Mouse (Mus musculus) layer of hippocampus, postnatal 10 days (tissue): ENCODE results near the gene Slc25a41. TPM values are rescaled to one million over a fixed set of nuclear protein-coding genes. Genes with fewer than 3 reads are reported as not detected.
A peak's percentile ranks its signal among the peaks of the same experiment; 100 is the strongest.
"Not testable (repeated sequence)": the region's sequence is repeated elsewhere in the genome, so short reads cannot be mapped to it uniquely, and the experiment has no call there.

Experiments used
- DNase-seq, 2 experiments: peaks; one replicate each; pipeline ENCODE4 v3.0.0; 2021; ENCODE audit warnings: low spot score in 2 of 2
- long read RNA-seq: library from polyadenylated mRNA; stranded (forward); transcript quantifications from one replicate; pipeline ENCODE4 v2.0.0, GENCODE M21; 2023
- total RNA-seq, 2 experiments: library from RNA; stranded (reverse); gene quantifications; 2 replicates each; pipeline ENCODE4 v1.2.3; 2021

Gene Slc25a41
- not detected for total RNA-seq
- long read RNA-seq, result 0 reads

DNA sequence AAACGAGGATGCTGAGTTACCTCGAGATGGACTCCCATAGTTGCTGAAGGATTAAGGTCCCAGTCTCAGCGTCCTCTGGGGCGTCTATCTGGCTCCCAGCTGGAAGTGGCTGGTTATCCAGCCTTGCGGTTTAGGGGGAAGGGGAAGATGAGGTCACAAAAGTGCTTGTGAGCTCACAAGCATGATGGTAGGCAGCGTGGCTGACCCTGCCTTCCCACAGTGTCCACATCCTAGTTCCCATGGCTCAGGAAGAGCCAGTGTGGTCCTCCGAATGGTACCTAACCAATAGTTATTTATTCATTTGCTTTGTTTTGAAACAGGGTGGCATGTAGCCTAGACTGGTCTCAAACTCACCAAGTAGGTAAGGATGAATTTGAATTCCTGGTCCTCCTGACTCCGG is at the start of gene Slc25a41:
Gene Slc25a41, minus strand, starts transcription at position 101 of the 400 bp plus-strand sequence.
- no peak for DNase-seq

DNA sequence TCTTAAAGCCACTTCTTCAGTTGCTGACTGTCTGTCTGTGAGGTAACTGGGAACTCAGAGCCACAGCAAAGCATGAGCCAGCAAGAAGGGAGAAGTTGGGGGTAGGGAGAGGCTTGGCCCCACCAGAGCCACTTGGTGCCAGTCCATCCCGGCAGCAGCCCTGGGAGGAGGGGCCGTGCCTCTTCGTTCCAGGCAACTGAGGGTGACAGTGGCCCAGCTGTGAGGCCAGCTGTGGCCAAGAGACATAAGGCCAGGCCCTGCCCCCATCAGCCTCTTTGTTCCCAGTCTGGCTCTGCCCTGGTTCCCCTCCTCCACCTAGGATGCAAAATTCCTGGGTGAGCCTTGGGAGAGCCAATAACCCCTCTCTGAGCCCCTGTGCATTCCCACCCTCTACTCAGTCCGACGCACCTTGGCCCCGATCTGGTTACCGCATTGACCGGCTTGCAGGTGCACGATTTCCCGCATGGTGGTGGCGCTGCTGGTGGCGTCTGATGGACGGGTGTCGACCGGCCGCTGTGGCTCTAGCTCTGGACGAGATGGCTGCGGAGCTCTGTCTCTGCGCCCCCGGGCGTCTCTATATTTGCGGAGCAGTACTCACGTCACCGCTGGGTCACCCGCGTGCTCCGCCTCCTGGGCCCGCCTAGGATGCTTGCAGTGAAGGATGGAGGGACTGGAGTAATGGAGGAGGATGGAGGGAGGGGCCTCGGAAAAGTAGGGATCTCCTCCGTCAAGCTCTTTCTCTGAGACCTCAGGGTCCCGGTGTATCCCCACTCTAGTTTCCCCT is 45.8 kb upstream of the Slc25a41 start, which contains the start of gene Tubb4a:
Gene Tubb4a, minus strand, starts transcription at position 734 of the 784 bp plus-strand sequence.
- peak; percentile 75 to 82 for DNase-seq

DNA sequence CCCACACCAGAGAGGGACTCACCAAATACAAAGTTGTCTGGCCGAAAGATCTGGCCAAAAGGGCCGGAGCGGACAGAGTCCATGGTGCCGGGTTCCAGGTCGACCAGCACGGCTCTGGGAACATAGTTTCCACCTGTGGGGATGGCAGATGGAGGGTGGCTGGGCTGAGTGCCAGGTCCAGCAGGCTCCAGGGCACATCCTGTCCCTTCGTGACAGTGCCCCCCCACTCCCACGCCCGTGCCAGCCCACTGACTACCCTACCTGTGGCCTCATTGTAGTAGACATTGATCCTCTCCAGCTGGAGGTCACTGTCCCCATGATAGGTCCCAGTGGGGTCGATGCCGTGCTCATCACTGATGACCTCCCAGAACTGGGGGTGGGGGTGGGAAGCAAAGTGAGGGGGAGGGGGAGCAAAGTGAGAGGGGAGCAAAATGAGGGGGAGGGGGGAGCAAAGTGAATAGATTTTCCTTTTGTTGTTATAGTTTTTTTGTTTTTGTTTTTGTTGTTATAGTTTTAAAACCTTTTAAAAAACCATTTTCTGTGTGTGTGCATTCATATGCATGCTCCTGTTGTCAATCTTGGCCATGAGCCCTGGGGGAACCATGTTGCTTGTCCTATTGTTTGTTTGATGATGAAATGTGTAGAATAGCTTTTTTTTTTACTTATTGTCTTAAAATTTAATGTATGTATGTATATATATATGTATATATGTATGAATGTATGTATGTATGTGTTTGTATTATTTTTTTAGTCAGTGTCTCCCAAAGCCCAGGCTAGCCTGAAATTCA is 44.7 kb upstream of the Slc25a41 start:
- DNase-seq, result peak in 1 of 2 experiments; percentile 44

DNA sequence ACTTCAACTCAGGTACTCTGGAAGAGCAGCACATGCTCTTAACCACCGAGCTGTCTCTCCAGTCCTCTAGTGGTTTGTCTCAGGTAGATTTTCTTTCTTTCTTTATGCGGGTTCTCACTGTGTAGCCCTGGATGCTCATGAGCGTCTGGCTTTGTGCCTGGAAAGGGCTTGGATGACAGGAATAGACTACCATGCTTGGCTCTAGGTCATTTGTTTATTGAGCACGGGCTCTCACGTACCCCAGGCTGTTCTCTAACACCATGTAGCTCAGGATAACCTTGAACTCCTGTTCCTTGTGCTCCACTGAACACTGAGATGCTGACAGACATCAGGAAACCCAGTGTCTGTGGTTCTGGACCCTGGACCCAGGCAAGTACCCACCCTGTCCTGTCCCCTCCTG is 41.0 kb upstream of the Slc25a41 start:
- DNase-seq, result no peak

DNA sequence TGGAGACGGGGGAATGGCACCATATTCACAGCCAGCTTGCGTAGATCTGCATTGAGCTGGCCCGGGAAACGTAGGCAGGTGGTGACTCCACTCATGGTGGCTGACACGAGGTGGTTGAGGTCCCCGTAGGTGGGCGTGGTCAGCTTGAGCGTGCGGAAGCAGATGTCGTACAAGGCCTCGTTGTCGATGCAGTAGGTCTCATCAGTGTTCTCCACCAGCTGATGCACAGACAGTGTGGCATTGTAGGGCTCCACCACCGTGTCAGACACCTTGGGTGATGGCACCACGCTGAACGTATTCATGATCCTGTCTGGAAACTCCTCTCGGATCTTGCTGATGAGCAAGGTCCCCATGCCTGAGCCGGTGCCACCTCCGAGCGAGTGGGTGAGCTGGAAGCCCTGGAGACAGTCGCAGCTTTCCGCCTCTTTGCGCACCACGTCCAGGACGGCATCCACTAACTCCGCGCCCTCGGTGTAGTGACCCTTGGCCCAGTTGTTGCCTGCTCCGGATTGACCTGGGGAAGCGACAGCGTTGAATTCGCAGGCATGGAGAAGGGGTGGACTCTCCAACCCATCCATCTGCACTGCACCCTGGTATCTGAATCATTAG is 39.9 kb upstream of the Slc25a41 start:
- DNase-seq, result no peak

DNA sequence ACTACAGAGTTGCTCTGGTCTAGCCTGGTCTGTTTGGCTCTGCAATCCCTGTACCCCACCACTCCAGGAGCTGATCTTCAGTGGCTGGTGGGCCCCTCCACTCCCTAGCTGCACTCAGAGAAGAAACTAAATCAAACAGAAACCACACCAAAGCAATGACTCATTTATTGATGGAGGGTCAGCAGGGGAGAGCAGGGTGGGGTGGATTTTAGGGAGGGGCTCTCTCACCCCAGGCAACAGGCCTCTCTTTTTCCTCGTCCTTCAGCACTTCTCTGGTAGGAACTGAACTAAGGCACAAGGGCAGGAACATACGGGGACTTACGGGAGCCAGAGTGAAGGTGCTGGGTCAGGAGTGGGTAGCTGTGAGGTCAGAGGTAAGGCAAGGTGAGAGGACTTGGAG is 38.5 kb upstream of the Slc25a41 start:
- no peak for DNase-seq

DNA sequence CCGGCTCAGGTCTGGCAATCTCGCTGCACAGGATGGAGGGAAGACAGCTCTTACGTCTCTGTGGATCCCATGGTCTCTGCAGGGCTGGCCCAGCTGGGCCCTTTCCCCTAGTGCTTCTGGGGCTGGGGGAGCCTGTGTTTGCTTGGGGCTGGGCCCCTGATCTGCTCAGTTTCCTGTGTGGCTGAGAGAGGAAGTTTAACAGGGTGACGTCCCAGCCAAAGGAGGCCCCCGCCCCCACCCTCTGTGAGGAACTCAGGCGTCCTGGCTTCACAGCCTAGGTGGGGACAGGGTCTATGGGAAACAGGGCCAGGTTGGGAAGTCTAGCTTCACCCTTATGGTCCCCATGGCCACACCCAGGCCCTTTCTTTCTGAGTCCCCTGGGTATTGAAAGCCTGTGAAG is 36.9 kb upstream of the Slc25a41 start, which contains the start of gene Dennd1c:
Gene Dennd1c, minus strand, starts transcription at position 179 of the 400 bp plus-strand sequence.
- no peak for DNase-seq

DNA sequence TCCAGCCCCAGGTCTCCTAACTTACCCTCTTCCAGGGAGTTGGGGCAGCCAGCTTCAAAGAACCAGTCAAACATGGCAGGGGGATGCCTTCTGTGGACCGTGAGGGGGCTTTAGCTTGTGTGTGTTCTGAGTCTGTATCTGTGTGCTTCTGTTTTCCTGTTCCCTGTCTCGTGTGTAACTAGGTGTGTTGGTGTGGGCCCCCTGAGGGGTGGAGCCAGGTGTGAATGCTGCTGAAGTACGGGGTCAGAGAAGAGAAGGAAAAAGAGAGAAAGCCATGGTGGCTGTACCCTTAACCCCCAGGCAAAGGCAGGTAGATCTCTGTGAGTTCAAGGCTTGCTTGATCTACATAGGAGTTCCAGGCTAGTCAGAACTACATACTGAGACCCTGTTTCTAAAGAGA is 35.5 kb upstream of the Slc25a41 start:
- no peak for DNase-seq

DNA sequence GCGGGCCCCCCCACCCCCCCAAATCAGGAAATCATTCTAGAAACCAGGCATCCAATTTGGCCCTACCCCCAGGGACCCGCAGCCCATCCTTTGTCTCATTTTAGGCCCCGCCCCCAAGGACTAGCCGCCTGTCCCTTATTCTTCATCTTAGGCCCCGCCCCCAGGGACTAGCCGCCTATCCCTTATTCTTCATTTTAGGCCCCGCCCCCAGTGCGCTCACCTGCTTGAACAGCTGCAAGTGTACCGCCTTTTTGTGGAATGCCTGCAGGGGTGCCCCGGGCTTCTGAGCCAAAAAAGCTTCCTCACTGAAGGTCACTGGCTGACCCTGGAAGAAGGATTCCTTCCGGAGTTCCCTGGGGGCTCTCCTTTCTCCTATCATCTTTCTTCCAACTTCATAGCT is 29.2 kb upstream of the Slc25a41 start:
- DNase-seq, result no peak

DNA sequence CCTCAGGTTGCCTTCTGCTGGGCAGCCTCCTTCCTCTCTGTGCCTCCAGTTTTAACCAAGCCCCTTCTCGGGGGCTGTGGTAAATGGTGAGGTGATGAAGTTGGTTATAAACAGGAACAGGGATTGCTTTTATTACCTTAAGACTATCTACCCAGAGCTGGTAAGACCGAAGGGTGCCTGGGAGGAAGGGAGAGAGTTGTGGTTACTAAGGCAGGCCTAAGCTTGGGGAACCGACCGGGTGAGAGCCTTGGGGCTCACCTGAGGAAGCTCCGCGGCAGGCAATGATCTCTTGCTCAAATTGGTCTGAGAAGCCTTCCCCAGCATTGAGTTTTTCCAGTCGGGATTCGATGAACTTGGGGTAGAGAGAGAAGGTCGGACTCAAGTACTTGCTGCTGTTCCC is 28.8 kb upstream of the Slc25a41 start:
- no peak for DNase-seq

DNA sequence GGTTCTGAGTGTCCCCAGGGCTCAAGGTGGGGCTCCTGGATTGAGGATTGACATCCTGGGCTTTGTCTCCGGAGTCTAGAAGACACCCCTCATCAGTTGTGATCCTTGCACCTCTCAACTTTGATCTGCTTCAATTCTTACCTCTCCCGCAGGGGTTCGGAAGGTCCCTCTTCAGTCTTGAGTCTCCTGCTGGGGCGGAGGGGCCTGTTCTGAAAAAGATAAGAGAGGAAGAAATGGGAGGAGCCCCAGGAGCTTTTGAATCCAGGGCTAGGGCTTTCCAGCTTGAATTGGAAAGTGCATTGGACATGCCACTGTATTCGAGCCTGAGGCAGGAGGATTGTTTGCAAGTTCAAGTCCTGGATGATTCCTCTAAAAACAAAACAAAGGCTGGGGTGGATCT is 25.5 kb upstream of the Slc25a41 start:
- no peak for DNase-seq

DNA sequence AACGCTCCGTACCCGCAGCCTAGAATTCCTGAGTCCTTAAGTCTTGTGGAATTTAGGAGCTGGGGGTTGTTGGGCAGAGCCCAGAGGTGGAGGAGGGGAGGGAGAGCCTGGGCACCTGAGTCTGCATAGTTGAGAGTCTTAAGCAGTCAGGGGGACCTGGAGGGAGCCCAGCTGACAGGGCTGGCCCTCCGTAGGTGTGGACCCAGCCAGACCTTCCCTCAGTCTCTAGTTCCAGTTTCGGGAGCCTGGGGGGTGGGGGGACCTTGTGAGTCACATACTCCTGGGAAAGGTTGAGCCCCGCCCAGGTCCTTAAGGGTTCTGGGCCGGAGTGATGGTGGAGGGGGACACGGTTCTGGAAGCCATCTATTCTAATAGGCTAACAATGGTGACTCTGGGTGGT is 21.6 kb upstream of the Slc25a41 start:
- DNase-seq, result no peak

DNA sequence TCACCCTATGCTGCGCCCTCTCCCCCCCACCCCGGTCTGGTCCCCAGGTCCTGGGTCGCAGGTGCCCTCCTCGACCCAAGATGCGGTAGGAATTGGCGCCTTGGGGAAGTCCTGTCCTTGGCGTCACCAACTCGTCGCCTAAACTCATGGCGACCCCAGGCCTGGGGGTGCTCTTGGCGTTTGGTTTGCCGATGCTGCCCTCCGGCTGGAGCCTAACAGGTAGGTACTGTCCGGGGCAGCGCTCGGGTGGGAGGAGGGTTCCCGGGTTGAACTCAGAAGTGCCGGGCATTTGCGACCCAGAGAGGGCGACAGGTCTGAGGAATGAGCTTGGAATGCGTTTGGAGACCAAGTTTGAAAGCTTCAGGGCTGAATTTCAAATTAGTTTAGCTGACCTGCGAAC is 21.1 kb upstream of the Slc25a41 start:
- DNase-seq, result no peak

DNA sequence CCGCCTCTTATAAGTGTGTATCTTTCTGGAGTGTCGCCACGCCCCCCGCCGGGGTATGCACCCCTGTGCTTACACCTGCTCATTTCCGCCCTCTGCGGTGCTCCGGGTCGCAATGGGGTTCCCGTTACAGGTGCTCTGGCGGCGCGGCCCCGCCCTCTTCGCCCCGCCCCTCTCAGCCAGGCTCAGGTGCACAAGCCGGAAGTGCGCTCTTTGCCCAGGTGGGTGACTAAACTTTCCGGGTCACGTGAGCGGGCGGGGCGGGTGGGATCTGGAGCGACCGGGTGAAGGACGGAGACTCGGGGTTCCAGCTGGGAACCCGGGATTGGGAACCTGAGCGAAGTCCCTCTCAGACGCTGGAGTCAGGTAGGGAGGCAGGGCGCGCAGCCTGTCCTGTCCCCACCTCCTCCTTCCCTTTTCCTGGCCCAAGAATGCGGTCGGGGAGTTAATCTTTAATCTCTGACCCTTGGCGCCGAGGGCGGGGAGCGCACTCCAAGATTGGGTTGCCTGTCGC is 20.6 kb upstream of the Slc25a41 start:
- DNase-seq, result no peak

DNA sequence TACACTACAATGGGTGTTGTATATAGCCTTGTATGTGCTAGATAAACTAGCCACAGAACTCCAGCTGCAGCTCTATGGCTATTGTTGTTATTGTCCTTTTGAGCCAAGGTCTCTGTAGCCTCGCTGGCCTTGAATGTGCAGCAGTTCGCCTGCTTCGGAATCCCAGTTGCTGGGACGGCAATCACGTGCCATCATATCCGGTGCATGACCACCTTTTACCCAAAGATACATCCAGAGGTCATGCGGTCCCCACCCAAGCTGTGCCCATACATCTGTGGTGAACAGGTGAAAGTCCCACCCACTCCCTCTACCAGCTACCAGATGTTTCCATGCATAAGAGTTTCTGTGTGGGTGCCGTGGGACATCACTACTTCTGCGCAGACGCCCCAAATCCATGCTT is 19.6 kb upstream of the Slc25a41 start:
- DNase-seq, result no peak

DNA sequence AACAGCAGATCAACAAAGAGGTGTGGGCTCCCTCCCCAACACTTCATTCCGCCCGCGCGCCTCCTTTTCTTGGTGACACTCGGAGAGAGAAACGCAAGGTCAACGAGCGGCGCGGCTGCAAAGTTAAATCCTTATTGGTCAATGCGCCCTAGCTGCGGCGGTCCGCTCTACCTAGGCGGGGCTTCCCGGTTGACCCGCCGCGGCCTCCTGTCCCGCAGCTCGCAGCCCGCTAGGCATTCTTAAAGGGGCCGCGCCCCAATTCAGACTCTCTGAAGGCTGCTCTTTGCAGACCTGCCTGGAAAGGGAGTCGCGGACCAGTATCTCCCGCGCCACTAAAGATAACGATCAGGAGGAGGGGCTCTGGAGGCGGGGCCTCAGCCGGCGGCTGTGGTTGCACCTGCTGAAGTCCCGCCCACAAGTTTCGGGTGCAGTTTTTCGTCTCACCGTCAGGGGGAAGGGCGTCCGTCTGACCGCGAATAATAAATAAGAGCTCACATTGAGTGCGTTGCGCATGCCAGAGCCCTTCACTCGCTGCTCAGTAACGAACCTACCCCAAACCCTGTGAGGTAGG is 18.9 kb upstream of the Slc25a41 start:
- DNase-seq, result peak; percentile 96

DNA sequence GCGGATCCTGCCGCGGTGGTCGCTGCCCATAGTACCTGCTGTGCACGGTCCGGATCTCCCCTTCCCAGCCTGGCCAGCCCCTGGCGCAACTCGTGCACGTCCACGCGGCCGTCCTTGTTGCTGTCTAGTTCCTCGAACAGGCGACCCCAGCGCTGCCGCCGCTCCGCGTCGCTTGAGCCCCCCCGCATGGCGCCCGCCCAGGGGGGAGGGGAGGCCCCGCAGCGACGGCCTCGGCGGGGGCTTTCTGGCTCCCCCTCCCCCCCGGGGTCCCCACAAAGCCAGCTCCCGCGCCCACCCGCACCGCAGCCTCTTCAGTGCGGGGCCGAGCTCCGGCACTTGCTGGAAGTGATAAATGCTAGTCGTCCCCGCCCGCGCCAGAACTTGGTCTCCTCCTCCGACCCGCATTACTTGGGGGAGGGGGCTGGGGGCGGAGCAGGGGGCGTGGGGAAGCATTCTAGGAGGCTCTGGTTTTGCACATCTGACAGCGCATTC is 18.1 kb upstream of the Slc25a41 start, which contains the start of gene Slc25a23:
Gene Slc25a23, minus strand, starts transcription at position 378 of the 492 bp plus-strand sequence.
- DNase-seq, result peak; percentile 80 to 84

DNA sequence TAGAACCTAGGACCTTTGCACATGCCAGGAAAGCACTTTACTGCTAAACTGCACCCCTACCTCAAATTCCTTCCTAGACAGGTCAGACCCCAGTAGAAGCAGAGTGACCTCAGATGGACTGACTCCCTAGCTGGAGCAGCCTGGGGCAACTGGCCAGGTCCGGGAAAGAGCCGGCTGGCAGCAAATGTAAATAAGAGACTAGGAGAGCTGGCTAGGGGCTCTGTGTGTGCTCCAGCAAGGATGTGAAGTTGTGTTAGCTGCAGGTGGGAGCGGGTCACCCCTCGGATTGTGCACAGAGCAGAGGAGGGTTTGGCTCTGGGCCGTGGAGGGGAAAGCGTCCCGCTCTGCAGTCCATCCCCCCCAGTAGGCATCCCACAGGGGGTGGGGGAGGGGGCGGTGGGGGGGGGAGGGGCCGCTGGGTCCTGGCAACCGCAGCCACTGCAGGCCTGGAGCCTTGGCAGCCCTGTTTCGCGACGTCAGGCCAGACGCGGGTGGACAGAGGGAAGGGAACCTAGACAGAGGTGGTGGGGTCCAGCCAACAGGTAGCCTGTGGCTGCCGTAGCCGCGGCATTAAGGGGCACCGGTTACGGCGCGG is 17.5 kb upstream of the Slc25a41 start, which contains the start of gene Crb3:
Gene Crb3, plus strand, starts transcription at position 215 of the 595 bp plus-strand sequence.
- DNase-seq, result peak; percentile 52 to 64

DNA sequence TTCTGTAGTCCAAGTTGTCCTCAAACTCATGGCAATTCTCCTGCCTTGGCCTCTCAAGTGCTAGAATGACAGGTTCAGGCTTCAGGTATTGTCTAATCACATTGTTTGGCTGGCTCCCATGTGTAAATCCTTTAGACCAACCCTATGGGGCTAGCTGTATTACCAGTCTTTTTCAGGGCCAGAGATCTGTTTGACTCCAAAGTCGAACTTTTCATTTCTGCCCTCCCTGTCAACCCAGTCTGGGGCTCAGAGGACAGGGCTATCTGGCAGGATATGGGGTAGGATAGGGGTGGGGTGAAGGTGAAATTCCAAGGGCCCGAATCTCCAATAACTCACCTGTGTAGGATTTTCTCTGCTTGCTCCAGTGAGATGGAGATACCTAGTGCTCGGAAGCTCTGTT is 14.8 kb upstream of the Slc25a41 start:
- DNase-seq, result no peak

DNA sequence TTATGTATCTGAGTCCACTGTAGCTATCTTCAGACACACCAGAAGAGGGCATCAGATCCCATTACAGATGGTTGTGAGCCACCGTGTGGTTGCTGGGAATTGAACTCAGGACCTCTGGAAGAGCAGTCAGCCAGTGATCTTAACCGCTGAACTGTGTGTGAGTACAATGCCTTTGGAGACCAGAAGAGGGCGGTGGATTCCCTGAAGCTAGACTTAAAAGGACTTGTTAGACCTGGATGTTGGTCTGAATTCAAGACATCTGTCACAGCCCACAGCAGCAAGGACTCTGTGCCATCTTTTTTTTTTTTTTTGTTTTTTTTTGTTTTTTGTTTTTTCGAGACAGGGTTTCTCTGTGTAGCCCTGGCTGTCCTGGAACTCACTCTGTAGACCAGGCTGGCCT is 10.2 kb upstream of the Slc25a41 start:
- not testable (repeated sequence) for DNase-seq

DNA sequence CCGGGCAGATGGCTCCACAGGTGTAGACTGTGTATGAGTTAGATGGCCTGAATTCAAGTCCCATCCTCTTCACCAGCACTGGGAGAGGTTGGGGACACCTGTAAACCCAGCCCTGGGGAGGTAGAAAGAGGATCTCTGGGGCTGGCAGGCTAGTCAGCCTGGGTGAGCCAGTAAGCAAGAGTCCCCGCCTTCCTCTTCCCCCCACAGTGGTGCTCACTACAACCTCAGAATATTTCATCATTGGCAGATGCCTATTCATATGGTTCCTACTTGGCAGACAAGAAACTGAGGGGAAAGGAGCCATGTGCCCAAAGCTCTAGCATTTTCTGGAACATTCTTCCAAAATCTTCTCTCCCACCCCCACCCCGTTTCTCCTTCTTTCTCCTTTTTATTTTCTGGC is 7.4 kb upstream of the Slc25a41 start:
- no peak for DNase-seq
